Mouse (Mus musculus): ENCODE data around the gene Rhcg.

The Rhcg gene

GRCm38 (mm10) chr7:79617418-79617817 is at the start of gene Rhcg:
Gene Rhcg, minus strand, starts transcription at chr7:79617657.
- no peak for DNase-seq

- DNase-seq: no peak
Observed at GRCm38 (mm10) chr7:79666690-79667089, 49.2 kb upstream of the Rhcg start.

- no peak for DNase-seq
Observed at GRCm38 (mm10) chr7:79661253-79661890, 43.9 kb upstream of the Rhcg start.

- no peak for DNase-seq
Observed at GRCm38 (mm10) chr7:79660291-79661150, 43.1 kb upstream of the Rhcg start.

- DNase-seq: peak; percentile 97
Observed at GRCm38 (mm10) chr7:79659578-79660290, 42.3 kb upstream of the Rhcg start, which contains the start of gene Ticrr. Gene Ticrr, plus strand, starts transcription at chr7:79660196.

- DNase-seq: no peak
Observed at GRCm38 (mm10) chr7:79654586-79654985, 37.1 kb upstream of the Rhcg start.

- DNase-seq: no peak
Observed at GRCm38 (mm10) chr7:79654185-79654584, 36.7 kb upstream of the Rhcg start.

- peak; percentile 18 to 71 for DNase-seq
Observed at GRCm38 (mm10) chr7:79649005-79649404, 31.5 kb upstream of the Rhcg start.

GRCm38 (mm10) chr7:79647233-79647632 is 29.8 kb upstream of the Rhcg start:
- peak; percentile 29 to 35 for DNase-seq

GRCm38 (mm10) chr7:79631773-79632348 is 14.4 kb upstream of the Rhcg start:
- peak; percentile 47 to 65 for DNase-seq

- no peak for DNase-seq
Observed at GRCm38 (mm10) chr7:79628271-79628913, 10.9 kb upstream of the Rhcg start.

GRCm38 (mm10) chr7:79626170-79626569 is 8.7 kb upstream of the Rhcg start:
- no peak for DNase-seq

- no peak for DNase-seq
Observed at GRCm38 (mm10) chr7:79623086-79623485, 5.6 kb upstream of the Rhcg start.

- no peak for DNase-seq
Observed at GRCm38 (mm10) chr7:79619493-79619892, 2.0 kb upstream of the Rhcg start.

GRCm38 (mm10) chr7:79615941-79616340 is 1.5 kb downstream of the Rhcg start:
- no peak for DNase-seq

GRCm38 (mm10) chr7:79615008-79615407 is 2.4 kb downstream of the Rhcg start:
- DNase-seq: no peak

GRCm38 (mm10) chr7:79613314-79613713 is 4.1 kb downstream of the Rhcg start:
- DNase-seq: no peak

- DNase-seq: peak in 1 of 2 experiments; percentile 66
Observed at GRCm38 (mm10) chr7:79612783-79613182, 4.7 kb downstream of the Rhcg start.

- no peak for DNase-seq
Observed at GRCm38 (mm10) chr7:79611901-79612300, 5.6 kb downstream of the Rhcg start.

GRCm38 (mm10) chr7:79607263-79607921 is 10.1 kb downstream of the Rhcg start:
- no peak for DNase-seq

GRCm38 (mm10) chr7:79606766-79607165 is 10.7 kb downstream of the Rhcg start:
- DNase-seq: no peak

- DNase-seq: no peak
Observed at GRCm38 (mm10) chr7:79602006-79602405, 15.5 kb downstream of the Rhcg start.
